Mouse (Mus musculus) thymus, postnatal 25 days (tissue): Measurements from ENCODE around the gene Col9a3.

ENCODE experiments used
- DNase-seq: peaks from one replicate; pipeline ENCODE4 v3.0.0; 2022

The Col9a3 gene

GRCm38 (mm10) chr2:180597490-180597889 lies at the start of gene Col9a3:
Col9a3 (plus strand) TSS chr2:180597790.
- no peak for DNase-seq

GRCm38 (mm10) chr2:180552340-180552739 lies 45.2 kb upstream of the Col9a3 start:
- DNase-seq, result no peak

- no peak for DNase-seq
These were observed 42.4 kb upstream of the Col9a3 start for GRCm38 (mm10) chr2:180555219-180555618.

GRCm38 (mm10) chr2:180556470-180556869 lies 41.1 kb upstream of the Col9a3 start:
- no peak for DNase-seq

- DNase-seq, result peak; percentile 26
These were observed 37.3 kb upstream of the Col9a3 start for GRCm38 (mm10) chr2:180560245-180560644.

- DNase-seq, result no peak
These were observed 35.4 kb upstream of the Col9a3 start for GRCm38 (mm10) chr2:180562146-180562545.

- DNase-seq, result no peak
These were observed 34.3 kb upstream of the Col9a3 start for GRCm38 (mm10) chr2:180563296-180563695.

GRCm38 (mm10) chr2:180563841-180564240 lies 33.7 kb upstream of the Col9a3 start:
- DNase-seq, result no peak

- DNase-seq, result peak; percentile 47
These were observed 31.2 kb upstream of the Col9a3 start for GRCm38 (mm10) chr2:180566240-180566913.

GRCm38 (mm10) chr2:180569028-180569643 lies 28.5 kb upstream of the Col9a3 start:
- no peak for DNase-seq

GRCm38 (mm10) chr2:180576482-180576881 lies 21.1 kb upstream of the Col9a3 start:
- DNase-seq, result no peak

- peak; percentile 66 for DNase-seq
These were observed 18.9 kb upstream of the Col9a3 start for GRCm38 (mm10) chr2:180578686-180579085.

GRCm38 (mm10) chr2:180581002-180581401 lies 16.6 kb upstream of the Col9a3 start, which contains the start of gene Mrgbp:
Mrgbp (plus strand) TSS chr2:180581304.
- DNase-seq, result no peak

GRCm38 (mm10) chr2:180582481-180583153 lies 15.0 kb upstream of the Col9a3 start:
- DNase-seq, result peak; percentile 98

GRCm38 (mm10) chr2:180583154-180583507 lies 14.5 kb upstream of the Col9a3 start:
- DNase-seq, result peak; percentile 38

- no peak for DNase-seq
These were observed 8.9 kb upstream of the Col9a3 start for GRCm38 (mm10) chr2:180588736-180589122.

- DNase-seq, result peak; percentile 88
These were observed 8.3 kb upstream of the Col9a3 start, which contains the start of gene Ogfr for GRCm38 (mm10) chr2:180589123-180589831. Ogfr (plus strand) TSS chr2:180589245.

GRCm38 (mm10) chr2:180598157-180598705 lies 641 bp downstream of the Col9a3 start:
- DNase-seq, result no peak

- no peak for DNase-seq
These were observed 3.0 kb downstream of the Col9a3 start for GRCm38 (mm10) chr2:180600569-180601021.

- DNase-seq, result no peak
These were observed 7.2 kb downstream of the Col9a3 start for GRCm38 (mm10) chr2:180604781-180605180.

GRCm38 (mm10) chr2:180610283-180610682 lies 12.7 kb downstream of the Col9a3 start:
- no peak for DNase-seq

GRCm38 (mm10) chr2:180611882-180612281 lies 14.3 kb downstream of the Col9a3 start:
- DNase-seq, result no peak
